Mouse (Mus musculus): ENCODE measurements around the gene Fam102a. TPM values are rescaled to one million over a fixed set of nuclear protein-coding genes. Genes with fewer than 3 reads are reported as not detected.

The Fam102a gene
- polyA plus RNA-seq, 1 experiment from 2014 or later, result 8.3 TPM

DNA sequence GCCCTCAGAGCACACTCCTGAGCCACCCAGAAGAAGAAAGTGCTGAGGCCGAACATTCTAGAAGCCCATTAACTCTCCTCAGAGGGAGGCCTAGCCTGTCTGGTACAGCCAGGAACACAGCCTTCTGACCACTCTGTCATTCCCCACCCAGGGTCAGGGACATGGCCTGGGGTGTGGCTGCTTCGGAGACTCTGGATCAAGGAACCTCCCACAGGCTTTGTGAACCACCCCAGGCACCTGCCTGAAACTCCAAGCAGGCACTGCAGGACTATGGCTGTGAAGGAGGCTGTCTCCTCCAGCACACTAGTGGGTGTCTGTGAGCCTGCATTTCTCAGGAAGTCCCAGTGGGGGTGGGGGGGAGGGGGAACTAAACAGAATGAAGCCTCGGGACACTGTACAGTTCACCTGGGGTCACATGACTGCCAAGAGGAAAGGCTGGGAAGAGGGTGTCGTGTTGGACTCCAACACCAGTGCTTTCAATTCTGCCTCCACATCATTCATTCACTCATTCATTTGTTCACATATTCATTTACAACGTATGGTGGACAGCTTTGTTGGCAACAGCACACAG, 33.3 kb upstream of the Fam102a start:
- 68% methylated on average over 5 of the region's 5 CpGs for WGBS
- DNase-seq (ENCODE audit: low spot score), result no peak
- Histone ChIP-seq H3K9me3 (no peaks in the 10 kb centered on the region), H3K27ac (peak overlapping the region; percentile 53; the same call in 1 of the 2 replicates), H3K36me3 (no peaks in the 10 kb centered on the region), H3K27me3 (ENCODE audit: insufficient read depth, poor library complexity, severe bottlenecking) (no peaks in the 10 kb centered on the region), H3K4me1 (peaks cover 12% of the 10 kb centered on the region), H3K4me3 (no peak overlapping the region)

DNA sequence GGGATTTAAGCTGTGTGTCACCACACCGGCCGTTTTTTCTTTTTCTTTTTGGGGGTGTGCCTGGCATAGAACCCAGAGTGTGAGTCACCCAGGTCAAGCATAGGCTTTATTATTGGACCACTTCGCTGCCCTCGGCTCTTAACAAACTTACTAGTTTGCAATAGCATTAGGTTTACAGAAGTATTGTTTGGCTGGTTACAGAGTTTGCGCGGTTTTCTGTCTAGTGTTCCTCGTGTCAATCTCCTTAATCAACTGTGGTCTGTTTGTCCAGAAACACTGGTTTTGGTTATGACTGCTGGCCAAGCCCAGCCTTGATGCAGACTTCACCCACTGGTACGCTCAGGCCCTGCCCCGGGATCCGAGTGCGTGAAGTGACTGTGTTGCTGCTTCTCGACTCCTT, 32.3 kb upstream of the Fam102a start:
- no peaks in the 10 kb centered on the region for H3K27me3 ChIP-seq (ENCODE audit: insufficient read depth, poor library complexity, severe bottlenecking)
- WGBS, result 87% methylated on average over 12 of the region's 12 CpGs
- no peak overlapping the region; the same call in 1 of the 2 replicates for H3K27ac ChIP-seq
- DNase-seq (ENCODE audit: low spot score), result no peak
- no peaks in the 10 kb centered on the region for H3K36me3 ChIP-seq
- H3K4me1 ChIP-seq, result peaks cover 22% of the 10 kb centered on the region
- no peak overlapping the region for H3K4me3 ChIP-seq
- H3K9me3 ChIP-seq, result no peaks in the 10 kb centered on the region

DNA sequence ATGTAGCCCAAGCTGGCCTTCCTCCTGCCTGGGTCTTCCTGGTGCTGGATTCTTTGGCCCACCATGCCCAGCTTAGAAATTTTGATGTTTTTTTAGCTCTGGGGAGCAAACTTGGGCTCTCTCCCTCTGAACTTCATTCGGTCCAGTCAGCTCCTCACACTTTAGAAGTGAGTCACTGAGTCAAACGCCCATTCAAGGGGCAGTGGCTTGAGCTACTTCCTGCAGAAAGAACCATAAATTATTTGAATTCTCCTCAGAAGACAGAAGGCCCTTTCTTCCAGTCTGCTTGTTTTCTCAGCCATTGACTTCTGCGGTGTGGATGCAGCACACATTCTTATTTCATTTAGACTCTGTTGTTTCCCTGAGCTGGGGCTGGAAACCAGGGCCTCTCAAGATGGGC, 31.5 kb upstream of the Fam102a start:
- H3K4me1 ChIP-seq, result peaks cover 27% of the 10 kb centered on the region
- peak overlapping the region; percentile 22; the same call in 1 of the 2 replicates for H3K27ac ChIP-seq
- H3K36me3 ChIP-seq, result no peaks in the 10 kb centered on the region
- no peaks in the 10 kb centered on the region for H3K9me3 ChIP-seq
- no peak for DNase-seq (ENCODE audit: low spot score)
- WGBS, result 57% methylated on average over 3 of the region's 3 CpGs
- H3K4me3 ChIP-seq, result no peak overlapping the region
- H3K27me3 ChIP-seq (ENCODE audit: insufficient read depth, poor library complexity, severe bottlenecking), result no peaks in the 10 kb centered on the region

DNA sequence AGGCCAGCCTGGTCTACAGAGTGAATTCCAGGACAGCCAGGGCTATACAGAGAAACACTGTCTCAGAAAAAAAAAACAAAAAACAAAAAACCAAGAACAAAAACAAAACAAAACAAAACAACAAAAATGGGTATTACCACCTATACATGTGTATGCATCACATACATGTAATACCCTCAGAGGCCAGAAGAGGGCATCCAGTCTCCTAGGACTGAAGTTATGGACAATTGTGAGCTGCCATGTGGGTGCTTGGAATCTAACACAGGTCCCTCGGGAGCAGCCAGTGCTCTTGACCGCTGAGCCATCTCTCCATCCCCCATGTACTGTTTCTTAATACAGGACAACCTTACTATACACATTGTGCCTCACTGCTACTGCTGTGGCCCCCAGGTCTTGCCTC, 29.6 kb upstream of the Fam102a start:
- no peaks in the 10 kb centered on the region for H3K27me3 ChIP-seq (ENCODE audit: insufficient read depth, poor library complexity, severe bottlenecking)
- 90% methylated on average over 2 of the region's 2 CpGs for WGBS
- H3K36me3 ChIP-seq, result no peaks in the 10 kb centered on the region
- H3K4me3 ChIP-seq, result no peak overlapping the region
- no peak for DNase-seq (ENCODE audit: low spot score)
- H3K4me1 ChIP-seq, result peaks cover 42% of the 10 kb centered on the region
- H3K27ac ChIP-seq, result no peak overlapping the region
- H3K9me3 ChIP-seq, result no peaks in the 10 kb centered on the region

DNA sequence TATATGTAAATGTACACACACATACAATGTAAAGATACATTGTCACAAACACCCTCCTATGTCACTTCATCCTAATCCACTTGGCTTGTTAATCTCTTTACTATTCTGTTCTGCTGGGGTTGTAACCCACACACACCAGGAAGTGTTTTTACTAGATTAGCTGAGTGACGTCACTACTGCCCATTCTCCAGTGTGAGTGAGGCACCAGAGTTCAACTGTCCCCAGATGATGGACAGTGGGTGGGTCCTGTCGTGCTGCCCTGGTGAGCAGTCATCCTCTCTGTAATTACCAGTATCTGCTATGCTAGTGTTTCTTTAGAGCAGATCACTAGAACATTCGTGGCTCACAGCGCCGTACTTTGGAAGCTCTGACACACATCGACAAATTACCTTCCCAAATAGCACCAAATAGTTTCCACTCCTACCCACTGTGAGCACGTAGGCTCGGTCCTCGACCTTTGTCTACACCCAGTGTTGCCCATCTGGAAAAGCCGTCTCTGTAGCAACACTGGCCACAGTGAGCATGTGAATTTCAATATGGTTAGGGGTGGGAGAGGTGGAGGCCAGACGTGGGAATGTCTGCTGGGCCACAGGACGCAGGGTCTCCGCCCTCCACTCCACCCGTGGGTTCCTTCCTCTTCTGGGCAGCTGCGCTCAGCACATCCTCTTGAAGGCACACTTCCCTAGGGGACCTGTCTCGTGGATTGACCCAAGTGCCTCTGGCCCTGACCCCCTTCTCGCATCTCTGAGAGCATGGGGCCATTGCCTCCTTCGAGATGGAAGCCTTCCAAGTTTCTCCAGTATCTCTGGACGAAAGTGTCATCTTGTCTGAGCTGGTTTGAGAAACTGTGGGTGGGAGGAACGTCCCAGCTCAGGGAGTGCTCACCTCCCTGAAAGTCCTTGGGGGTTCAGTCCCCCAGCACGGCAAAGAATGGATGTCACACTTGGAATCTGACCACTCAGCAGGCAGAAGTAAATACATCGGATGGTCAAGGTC, 28.2 kb upstream of the Fam102a start:
- 67% methylated on average over 22 of the region's 22 CpGs for WGBS
- no peaks in the 10 kb centered on the region for H3K36me3 ChIP-seq
- no peak overlapping the region for H3K4me3 ChIP-seq
- no peak for DNase-seq (ENCODE audit: low spot score)
- peaks cover 37% of the 10 kb centered on the region for H3K4me1 ChIP-seq
- H3K27ac ChIP-seq, result peak overlapping the region; percentile 32; the same call in 1 of the 2 replicates
- no peaks in the 10 kb centered on the region for H3K9me3 ChIP-seq
- no peaks in the 10 kb centered on the region for H3K27me3 ChIP-seq (ENCODE audit: insufficient read depth, poor library complexity, severe bottlenecking)

DNA sequence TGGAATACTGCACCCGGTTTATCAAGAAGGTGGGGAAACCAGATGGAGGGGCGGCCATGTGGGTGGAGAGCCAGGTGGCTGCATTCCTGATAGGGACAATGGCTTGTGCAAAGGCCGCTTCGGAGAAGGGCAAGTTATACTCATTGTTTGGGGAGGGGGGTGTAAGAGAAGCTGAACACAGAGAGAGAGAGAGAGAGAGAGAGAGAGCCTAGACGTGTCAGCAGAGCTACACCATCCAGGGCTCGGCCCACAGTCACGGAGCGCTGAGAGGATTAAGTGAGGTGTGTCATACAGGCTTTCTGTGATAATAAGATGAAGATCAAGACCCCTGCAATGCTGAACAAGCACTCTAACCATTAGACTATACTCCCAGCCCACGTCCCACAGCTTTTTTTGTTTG, 27.2 kb upstream of the Fam102a start:
- Histone ChIP-seq H3K9me3 (no peaks in the 10 kb centered on the region), H3K4me3 (no peak overlapping the region), H3K27me3 (ENCODE audit: insufficient read depth, poor library complexity, severe bottlenecking) (no peaks in the 10 kb centered on the region), H3K36me3 (no peaks in the 10 kb centered on the region), H3K27ac (peak overlapping the region; percentile 32; the same call in 1 of the 2 replicates), H3K4me1 (peaks cover 36% of the 10 kb centered on the region)
- WGBS, result 60% methylated on average over 9 of the region's 9 CpGs
- DNase-seq (ENCODE audit: low spot score), result no peak

DNA sequence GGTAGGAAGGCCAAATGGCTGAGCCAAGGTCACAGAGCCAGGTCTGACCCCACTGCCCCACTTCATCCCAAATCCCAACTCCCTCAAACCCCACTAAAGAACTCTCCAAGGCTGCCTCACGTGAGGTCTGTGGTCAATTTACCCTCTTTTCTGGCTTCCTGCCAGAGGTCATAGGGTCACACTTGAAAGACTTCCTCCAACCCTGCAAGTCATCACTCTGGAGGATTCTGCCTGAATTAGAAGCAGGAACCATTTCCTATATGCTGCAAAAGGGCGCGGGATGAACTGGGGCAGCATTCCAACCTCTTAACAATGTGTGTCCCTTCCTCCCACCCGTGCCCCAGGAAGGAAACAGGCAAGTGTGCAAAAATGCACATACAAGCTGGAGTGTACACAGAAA, 25.8 kb upstream of the Fam102a start:
- H3K36me3 ChIP-seq, result no peaks in the 10 kb centered on the region
- H3K9me3 ChIP-seq, result no peaks in the 10 kb centered on the region
- H3K4me3 ChIP-seq, result no peak overlapping the region
- WGBS, result 14% methylated on average over 4 of the region's 4 CpGs
- H3K27ac ChIP-seq, result peak overlapping the region; percentile 86
- peaks cover 38% of the 10 kb centered on the region for H3K4me1 ChIP-seq
- peak; percentile 81 for DNase-seq (ENCODE audit: low spot score)
- H3K27me3 ChIP-seq (ENCODE audit: insufficient read depth, poor library complexity, severe bottlenecking), result no peaks in the 10 kb centered on the region

DNA sequence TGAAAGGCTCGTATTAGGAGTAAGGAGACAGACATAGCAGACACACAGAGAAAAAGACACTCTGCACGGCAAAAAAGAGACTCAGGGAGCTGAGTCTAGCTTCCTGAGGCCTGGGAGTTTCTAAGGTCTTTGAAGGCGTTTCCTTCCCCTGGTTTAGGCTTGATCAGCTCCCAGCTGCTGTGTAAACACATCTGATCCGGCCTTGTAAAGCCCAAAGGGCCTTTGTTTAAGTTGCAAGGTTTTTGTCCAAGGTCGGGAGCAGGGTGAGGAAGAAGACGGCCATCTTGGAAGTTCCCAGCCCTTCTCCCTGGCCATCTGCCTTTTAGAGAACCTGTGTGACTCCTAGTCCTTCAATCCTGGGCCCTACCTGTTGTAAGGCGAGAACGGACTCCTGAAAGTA, 25.2 kb upstream of the Fam102a start:
- no peak for DNase-seq (ENCODE audit: low spot score)
- 45% methylated on average over 8 of the region's 8 CpGs for WGBS
- Histone ChIP-seq H3K27ac (peak overlapping the region; percentile 86), H3K9me3 (no peaks in the 10 kb centered on the region), H3K36me3 (no peaks in the 10 kb centered on the region), H3K4me3 (no peak overlapping the region), H3K4me1 (peaks cover 44% of the 10 kb centered on the region), H3K27me3 (ENCODE audit: insufficient read depth, poor library complexity, severe bottlenecking) (no peaks in the 10 kb centered on the region)

DNA sequence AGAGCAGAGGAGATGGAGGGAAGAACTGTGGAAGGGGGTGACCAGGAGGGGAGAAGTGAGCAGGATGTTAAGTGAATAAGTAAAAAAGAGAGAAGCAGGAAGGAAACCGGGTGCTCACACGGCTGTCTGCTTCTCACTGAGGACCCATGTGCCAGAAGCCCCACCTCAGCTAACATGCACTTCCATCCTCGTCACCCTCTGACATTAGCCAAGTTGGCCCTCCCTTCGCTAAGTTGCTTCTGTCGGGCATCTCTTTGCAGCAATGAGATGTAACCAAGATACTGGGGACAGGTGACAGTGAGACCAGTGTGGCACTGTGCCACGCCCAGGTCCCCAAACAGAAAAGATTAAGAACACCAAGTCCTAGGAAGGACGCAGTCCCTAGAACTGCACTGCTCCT, 22.5 kb upstream of the Fam102a start:
- no peak for DNase-seq (ENCODE audit: low spot score)
- Histone ChIP-seq H3K27me3 (ENCODE audit: insufficient read depth, poor library complexity, severe bottlenecking) (no peaks in the 10 kb centered on the region), H3K36me3 (no peaks in the 10 kb centered on the region), H3K9me3 (no peaks in the 10 kb centered on the region), H3K4me1 (peaks cover 34% of the 10 kb centered on the region), H3K27ac (no peak overlapping the region), H3K4me3 (no peak overlapping the region)
- WGBS, result 69% methylated on average over 7 of the region's 7 CpGs

DNA sequence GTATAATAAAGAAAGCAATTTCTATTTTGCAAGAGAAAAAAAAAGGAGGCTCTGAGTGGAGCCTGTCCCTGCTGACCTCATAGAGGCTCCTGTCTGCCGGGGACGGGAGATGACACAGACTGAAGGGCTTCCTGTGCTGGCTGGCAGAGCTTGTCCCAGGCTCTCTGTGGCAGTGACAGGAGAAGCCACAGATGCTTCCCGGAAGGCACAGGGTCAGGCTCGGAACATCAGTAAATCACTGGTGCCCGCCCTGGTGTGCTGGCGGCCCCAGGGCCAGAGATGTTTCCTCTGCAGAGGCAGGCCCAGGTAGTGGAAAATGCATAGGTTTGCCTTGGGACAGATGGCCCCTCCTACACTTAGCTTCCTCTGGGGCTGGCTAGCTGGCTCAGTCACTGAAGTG, 20.8 kb upstream of the Fam102a start:
- no peak overlapping the region for H3K4me3 ChIP-seq
- H3K27ac ChIP-seq, result 0 out of 2 replicates have a peak overlapping the region, but pooled peaks have one; percentile 49
- WGBS, result 36% methylated on average over 6 of the region's 6 CpGs
- no peaks in the 10 kb centered on the region for H3K9me3 ChIP-seq
- H3K4me1 ChIP-seq, result peaks cover 23% of the 10 kb centered on the region
- no peaks in the 10 kb centered on the region for H3K27me3 ChIP-seq (ENCODE audit: insufficient read depth, poor library complexity, severe bottlenecking)
- H3K36me3 ChIP-seq, result no peaks in the 10 kb centered on the region
- no peak for DNase-seq (ENCODE audit: low spot score)

DNA sequence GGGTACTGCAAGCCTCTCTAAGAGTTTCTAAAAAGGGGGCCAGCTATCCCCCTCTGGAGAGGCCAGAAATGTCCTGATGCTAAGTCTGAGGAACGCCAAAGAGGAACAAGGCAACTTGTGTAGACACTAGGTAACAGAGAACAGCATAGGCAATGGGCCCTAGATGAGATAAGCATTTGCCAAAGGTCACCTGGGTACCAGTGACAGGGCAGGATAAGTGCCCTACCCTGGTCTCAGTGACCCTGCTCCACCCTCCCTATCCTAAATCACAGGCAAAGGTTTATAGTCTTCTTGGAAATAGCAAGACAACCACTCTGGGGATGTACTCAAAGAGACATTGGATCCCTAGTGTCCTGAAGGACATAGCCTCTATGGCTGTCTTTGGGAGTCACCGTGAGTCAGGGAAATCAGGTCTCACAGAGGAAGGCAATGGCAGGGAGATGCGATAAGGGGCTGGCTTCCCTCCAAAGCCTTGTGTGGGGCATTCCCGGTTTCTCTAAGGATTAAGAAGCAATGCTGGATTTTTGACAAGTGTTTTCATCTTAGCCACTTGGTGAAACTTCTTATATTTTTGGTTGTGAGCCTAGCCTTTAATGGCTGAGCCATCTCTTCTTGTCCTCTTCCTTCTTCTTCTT, 17.8 kb upstream of the Fam102a start:
- H3K4me1 ChIP-seq, result peaks cover 11% of the 10 kb centered on the region
- no peaks in the 10 kb centered on the region for H3K27me3 ChIP-seq (ENCODE audit: insufficient read depth, poor library complexity, severe bottlenecking)
- H3K4me3 ChIP-seq, result no peak overlapping the region
- no peaks in the 10 kb centered on the region for H3K9me3 ChIP-seq
- DNase-seq (ENCODE audit: low spot score), result no peak
- no peaks in the 10 kb centered on the region for H3K36me3 ChIP-seq
- 66% methylated on average over 4 of the region's 4 CpGs for WGBS
- no peak overlapping the region for H3K27ac ChIP-seq

DNA sequence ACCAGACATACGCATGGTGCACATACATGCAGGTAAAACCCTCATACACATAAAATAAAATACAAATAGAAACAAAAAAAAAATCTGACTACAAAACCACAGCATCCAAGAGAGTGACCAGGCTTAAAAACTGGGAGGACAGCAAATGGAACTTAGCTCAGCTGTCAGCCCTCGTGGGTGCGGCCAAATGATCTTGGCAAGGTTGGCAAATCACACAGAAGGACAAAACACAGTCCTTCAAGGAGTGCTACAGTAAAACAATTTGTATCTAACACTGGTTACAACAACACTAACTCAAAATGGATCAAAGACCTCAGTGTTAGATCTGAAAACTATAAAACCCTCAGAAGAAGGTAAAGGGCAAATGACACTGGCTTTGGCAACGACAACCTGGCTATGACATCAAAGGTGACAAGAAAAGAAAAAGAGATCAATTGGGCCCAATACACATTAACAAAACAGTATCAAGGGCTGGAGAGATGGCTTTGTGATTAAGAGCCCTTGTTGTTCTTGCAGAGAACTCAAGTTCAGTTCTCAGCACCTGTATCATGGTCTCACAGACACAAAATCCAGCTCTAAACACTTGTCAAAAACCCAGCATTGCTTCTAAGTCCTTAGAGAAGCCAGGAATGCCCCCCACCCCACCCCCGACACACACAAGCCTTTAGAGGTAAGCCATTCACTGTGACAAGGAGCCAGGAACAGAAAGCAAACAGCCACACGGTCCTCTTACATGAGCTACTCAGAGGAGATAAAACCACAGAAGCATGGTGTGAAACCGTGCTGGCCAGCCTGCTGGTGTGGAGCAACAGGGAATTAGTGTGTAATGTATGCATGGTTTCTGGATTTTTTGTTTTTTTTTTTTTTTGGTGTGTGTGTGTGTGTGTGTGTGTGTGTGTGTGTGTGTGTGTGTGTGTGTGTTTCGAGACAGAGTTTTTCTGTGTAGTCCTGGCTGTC, 14.8 kb upstream of the Fam102a start:
- 66% methylated on average over 7 of the region's 8 CpGs for WGBS
- H3K4me1 ChIP-seq, result peaks cover 8% of the 10 kb centered on the region; the same call in 1 of the 2 replicates

More for the DNA sequence above, 14.8 kb upstream of the Fam102a start:
- no peaks in the 10 kb centered on the region for H3K36me3 ChIP-seq
- no peaks in the 10 kb centered on the region for H3K9me3 ChIP-seq
- DNase-seq (ENCODE audit: low spot score), result no peak
- H3K4me3 ChIP-seq, result no peak overlapping the region
- no peaks in the 10 kb centered on the region for H3K27me3 ChIP-seq (ENCODE audit: insufficient read depth, poor library complexity, severe bottlenecking)
- no peak overlapping the region; the same call in 1 of the 2 replicates for H3K27ac ChIP-seq
